22 mouse cellular contexts compared by ENCODE assay signal in genomic region chr6:57773792-57774191, GRCm38 (mm10). TPM values are rescaled to one million over a fixed set of nuclear protein-coding genes. Genes with fewer than 3 reads are reported as not detected.
DNase-seq lines count a peak whose midpoint lies in the region; ATAC-seq and TF ChIP-seq lines count a peak whose summit lies in the region.
"Had no signal": no experiment of that assay in that cellular context is flagged by ENCODE, and none has a peak within 500 bp of the region (broad histone marks: within the 10 kb centered on the region; RNA-seq: fewer than 3 reads in every experiment).

No protein-coding gene starts in this region.

- no peak overlapping the region for H3K4me2 ChIP-seq in hindbrain, embryonic 12.5 days (replicated peaks)
- H3K4me2 ChIP-seq in hindbrain, embryonic 11.5 days (replicated peaks; ENCODE audit: low read depth, low read length): no peak overlapping the region
- H3K4me2 ChIP-seq: embryonic facial prominence, embryonic 12.5 days; forebrain, embryonic 12.5 days; heart, embryonic 15.5 days; hindbrain, embryonic 15.5 days had no signal

- 87% methylated on average over 1 of the region's 1 CpGs for WGBS in liver, adult 2 months
- 100% methylated on average over 1 of the region's 1 CpGs for WGBS in hindbrain, embryonic 12.5 days
- WGBS in hindbrain, embryonic 11.5 days: 93% methylated on average over 1 of the region's 1 CpGs

- no peaks in the 10 kb centered on the region for H3K27me3 ChIP-seq in liver, adult 2 months (ENCODE audit: control insufficient read depth, insufficient read depth, low read length)
- no peaks in the 10 kb centered on the region for H3K27me3 ChIP-seq in hindbrain, embryonic 12.5 days
- no peaks in the 10 kb centered on the region for H3K27me3 ChIP-seq in hindbrain, embryonic 11.5 days (ENCODE audit: control insufficient read depth, insufficient read depth, low read length)
- H3K27me3 ChIP-seq: embryonic facial prominence, embryonic 12.5 days; forebrain, embryonic 12.5 days; heart, embryonic 15.5 days; hindbrain, embryonic 15.5 days had no signal

- no peaks in the 10 kb centered on the region for H3K9me3 ChIP-seq in hindbrain, embryonic 12.5 days (replicated peaks)
- H3K9me3 ChIP-seq in hindbrain, embryonic 11.5 days (ENCODE audit: control insufficient read depth, low read length): no peaks in the 10 kb centered on the region
- H3K9me3 ChIP-seq: embryonic facial prominence, embryonic 12.5 days; forebrain, embryonic 12.5 days; heart, embryonic 10.5 days; heart, embryonic 15.5 days; hindbrain, embryonic 15.5 days had no signal

- no peak for TF ChIP-seq CTCF in liver, adult 2 months (IDR thresholded peaks at IDR 0.05; ENCODE audit: low read depth, low read length)

- no peak overlapping the region for H3K9ac ChIP-seq in liver, adult 2 months (ENCODE audit: low read depth, low read length)
- H3K9ac ChIP-seq in hindbrain, embryonic 12.5 days: no peak overlapping the region
- H3K9ac ChIP-seq in hindbrain, embryonic 11.5 days (ENCODE audit: low read depth, low read length): no peak overlapping the region
- H3K9ac ChIP-seq: embryonic facial prominence, embryonic 12.5 days; forebrain, embryonic 12.5 days; heart, embryonic 15.5 days; hindbrain, embryonic 15.5 days had no signal

- H3K36me3 ChIP-seq in liver, adult 2 months (ENCODE audit: control insufficient read depth, insufficient read depth, low read length): no peaks in the 10 kb centered on the region
- peaks cover 29% of the 10 kb centered on the region for H3K36me3 ChIP-seq in hindbrain, embryonic 12.5 days
- H3K36me3 ChIP-seq in hindbrain, embryonic 11.5 days (ENCODE audit: control insufficient read depth, insufficient read depth, low read length): peaks cover 4% of the 10 kb centered on the region; the same call in 1 of the 2 replicates

- ATAC-seq in common myeloid progenitor, adult 5-6 weeks (replicated peaks; ENCODE audit: low read depth, poor library complexity, severe bottlenecking): 0 out of 2 replicates have a peak, but pooled peaks have one; percentile 10
- ATAC-seq in megakaryocyte, adult 5-6 weeks (ENCODE audit: poor library complexity, severe bottlenecking): peak; percentile 30
- no peak for ATAC-seq in hindbrain, embryonic 12.5 days (ENCODE audit: low FRiP score)
- ATAC-seq in hindbrain, embryonic 11.5 days (ENCODE audit: low FRiP score): no peak
- ATAC-seq: forebrain, embryonic 16.5 days; intestine, embryonic 16.5 days had no signal

- no peak for TF ChIP-seq POLR2A in liver, adult 2 months (IDR thresholded peaks at IDR 0.05; ENCODE audit: extremely low read depth, insufficient read depth, low read length)

- peak; percentile 26 for DNase-seq in liver, adult 2 months (ENCODE audit: extremely low read depth, low read depth, low spot score)
- DNase-seq in liver: no peak
- DNase-seq in 416B (ENCODE audit: low read depth): peak; percentile 63
- DNase-seq in adrenal gland, adult 18-20 months (ENCODE audit: low spot score in 2 of 2): no peak
- DNase-seq in hindbrain, embryonic 11.5 days (ENCODE audit: low spot score): no peak
- DNase-seq: adrenal gland, postnatal 25 days; cerebellum, adult 8-10 months; cerebellum, postnatal 14 days; gastrocnemius, adult 2 months; gastrocnemius, postnatal 25 days; heart, adult 18-20 months; heart, postnatal 14 days had no signal

- H3K4me3 ChIP-seq in liver, adult 2 months (ENCODE audit: insufficient read depth, low read depth, low read length): no peak overlapping the region
- H3K4me3 ChIP-seq in hindbrain, embryonic 12.5 days: no peak overlapping the region
- H3K4me3 ChIP-seq in hindbrain, embryonic 11.5 days (ENCODE audit: low read depth, low read length): no peak overlapping the region
- H3K4me3 ChIP-seq: embryonic facial prominence, embryonic 12.5 days; forebrain, embryonic 12.5 days; gastrocnemius, adult 2 months; heart, embryonic 10.5 days; heart, embryonic 15.5 days; hindbrain, embryonic 15.5 days had no signal

- peaks cover 4% of the 10 kb centered on the region; the same call in 1 of the 2 replicates for H3K4me1 ChIP-seq in liver, adult 2 months (ENCODE audit: control insufficient read depth, insufficient read depth, low read length)
- no peaks in the 10 kb centered on the region for H3K4me1 ChIP-seq in hindbrain, embryonic 12.5 days
- H3K4me1 ChIP-seq in hindbrain, embryonic 11.5 days (replicated peaks; ENCODE audit: control insufficient read depth, insufficient read depth, low read length): no peaks in the 10 kb centered on the region
- H3K4me1 ChIP-seq: embryonic facial prominence, embryonic 12.5 days; forebrain, embryonic 12.5 days; heart, embryonic 10.5 days; heart, embryonic 15.5 days; hindbrain, embryonic 15.5 days had no signal

- no peak overlapping the region for H3K27ac ChIP-seq in liver, adult 2 months (replicated peaks; ENCODE audit: insufficient read depth, low read depth, low read length)
- no peak overlapping the region for H3K27ac ChIP-seq in hindbrain, embryonic 12.5 days
- H3K27ac ChIP-seq in hindbrain, embryonic 11.5 days (ENCODE audit: low read depth, low read length): no peak overlapping the region
- H3K27ac ChIP-seq: embryonic facial prominence, embryonic 12.5 days; forebrain, embryonic 12.5 days; gastrocnemius, adult 2 months; heart, embryonic 10.5 days; heart, embryonic 15.5 days; hindbrain, embryonic 15.5 days had no signal

- no peaks in the 10 kb centered on the region for H3K79me2 ChIP-seq in liver, adult 2 months (ENCODE audit: control insufficient read depth, insufficient read depth, low read length)

RNA-seq across cellular contexts. Expression of gene Vopp1, which starts 51.2 kb away (rescaled TPM):
- total RNA-seq in liver, adult 2 months (2014; rRNA removed): 3.0 and 3.9 TPM in 2 replicates
- 1.4 and 1.6 TPM in 2 replicates for polyA plus RNA-seq in liver, adult 2 months (2012; rRNA removed)
- 22.8 and 26.0 TPM in 2 replicates for total RNA-seq in common myeloid progenitor, adult 5-6 weeks (2017)
- total RNA-seq in megakaryocyte, adult 5-6 weeks (2015): 12.1 and 16.5 TPM in 2 replicates
- 14.4 and 16.3 TPM in 2 replicates for total RNA-seq in megakaryocyte, adult 5-6 weeks (2017)
- polyA plus RNA-seq in hindbrain, embryonic 12.5 days (2016; fragmentation: Nextera tagmentation; extraction: Ambion mirVana): 109 and 121 TPM in 2 replicates
- total RNA-seq in adrenal gland, adult 18-20 months (2021): 10 to 100 TPM; 16.0 to 16.3 TPM
- 44.3 and 72.1 TPM in 2 replicates for polyA plus RNA-seq in hindbrain, embryonic 11.5 days (2014; fragmentation: Nextera tagmentation; extraction: Ambion mirVana)

Comparison
In these comparisons a context has a peak if more than half of its experiments do, and no peak if none do; other contexts are left out.
1. DNase-seq: peak in liver, adult 2 months (single experiment) and 416B (single experiment); none in liver (single experiment), adrenal gland, adult 18-20 months (0 of 2) and hindbrain, embryonic 11.5 days (single experiment).
2. ATAC-seq: peak in common myeloid progenitor, adult 5-6 weeks (single experiment) and megakaryocyte, adult 5-6 weeks (single experiment); none in hindbrain, embryonic 12.5 days (single experiment) and hindbrain, embryonic 11.5 days (single experiment).